Mouse (Mus musculus): ENCODE data around the gene Kcnf1. TPM values are rescaled to one million over a fixed set of nuclear protein-coding genes. Genes with fewer than 3 reads are reported as not detected.
A peak's percentile ranks its signal among the peaks of the same experiment; 100 is the strongest.

The Kcnf1 gene
- polyA plus RNA-seq (2016; fragmentation: Nextera tagmentation; extraction: Ambion mirVana), result 0.85 and 1.1 TPM in 2 replicates

DNA sequence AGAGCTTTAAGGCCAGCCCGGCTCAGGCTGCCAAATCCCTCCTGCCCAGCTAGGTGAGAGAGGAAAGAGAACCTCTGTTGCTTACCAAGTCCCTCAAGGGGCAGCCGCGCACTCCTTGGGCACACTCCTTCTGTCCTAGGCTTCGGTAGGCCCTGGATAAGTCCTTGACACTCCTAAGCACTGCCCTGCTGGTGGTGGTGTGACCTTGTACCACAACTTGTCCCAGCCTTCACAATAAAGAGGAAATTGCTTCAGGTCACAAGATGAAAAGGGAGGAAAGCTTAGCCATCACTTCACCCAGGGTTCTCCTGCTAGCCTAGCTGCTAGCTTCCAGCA is at the start of gene Kcnf1:
Gene Kcnf1, minus strand, starts transcription at position 132 of the 336 bp plus-strand sequence.
- 33% methylated on average over 4 of the region's 4 CpGs for WGBS
- Histone ChIP-seq H3K9me3 (no peaks in the 10 kb centered on the region), H3K27me3 (ENCODE audit: insufficient read depth, poor library complexity, severe bottlenecking) (peaks cover 45% of the 10 kb centered on the region), H3K4me3 (peak within 1 kb of the TSS; percentile 67), H3K27ac (peak within 1 kb of the TSS; percentile 65), H3K36me3 (no peaks in the 10 kb centered on the region), H3K4me1 (peaks cover 29% of the 10 kb centered on the region)
- no peak for DNase-seq (ENCODE audit: low spot score)

DNA sequence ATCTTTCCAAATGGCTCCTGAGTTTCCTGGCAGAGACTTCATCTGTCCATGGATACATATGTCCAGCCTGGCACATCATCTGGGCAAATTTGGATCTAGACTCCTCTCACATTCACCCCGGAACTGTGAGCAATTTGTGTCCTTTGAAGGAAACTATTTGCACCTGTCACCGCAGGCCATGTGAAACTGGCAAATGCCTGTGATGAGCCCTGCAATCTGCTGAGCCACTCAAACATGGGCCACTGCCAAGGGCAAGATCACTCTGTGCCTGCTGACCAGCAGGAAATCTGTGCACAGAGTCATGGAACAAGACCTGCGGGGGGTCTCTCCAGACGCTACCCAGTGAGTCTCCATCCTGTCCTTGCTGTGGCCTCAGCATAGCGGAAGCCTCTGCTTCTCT is 48.3 kb upstream of the Kcnf1 start:
- no peak for DNase-seq (ENCODE audit: low spot score)
- WGBS, result 76% methylated on average over 5 of the region's 5 CpGs
- Histone ChIP-seq H3K4me3 (no peak overlapping the region), H3K27me3 (ENCODE audit: insufficient read depth, poor library complexity, severe bottlenecking) (no peaks in the 10 kb centered on the region), H3K36me3 (no peaks in the 10 kb centered on the region), H3K27ac (no peak overlapping the region), H3K4me1 (no peaks in the 10 kb centered on the region), H3K9me3 (no peaks in the 10 kb centered on the region)

DNA sequence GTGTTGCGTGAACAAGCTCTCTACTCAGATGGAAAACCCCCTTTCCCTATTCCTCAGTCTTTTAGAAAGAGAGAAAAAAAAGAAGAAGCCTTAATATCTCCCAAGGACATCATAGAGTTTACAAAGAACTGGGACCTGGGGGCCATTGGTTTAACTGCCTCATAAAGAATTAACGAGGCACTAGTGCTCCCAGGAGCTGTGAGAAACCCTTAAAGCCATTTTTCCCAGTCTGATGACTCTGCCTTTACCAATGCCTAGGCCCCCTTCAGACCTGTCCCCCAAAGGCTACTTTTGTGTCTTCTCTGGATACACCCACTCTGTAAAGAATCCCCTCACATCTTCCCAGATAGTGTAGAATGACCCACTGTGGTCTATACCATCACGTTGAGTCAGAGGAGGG is 46.4 kb upstream of the Kcnf1 start:
- no peak for DNase-seq (ENCODE audit: low spot score)
- H3K27ac ChIP-seq, result no peak overlapping the region
- no peak overlapping the region for H3K4me3 ChIP-seq
- no peaks in the 10 kb centered on the region for H3K4me1 ChIP-seq
- no peaks in the 10 kb centered on the region for H3K27me3 ChIP-seq (ENCODE audit: insufficient read depth, poor library complexity, severe bottlenecking)
- H3K36me3 ChIP-seq, result no peaks in the 10 kb centered on the region
- H3K9me3 ChIP-seq, result no peaks in the 10 kb centered on the region
- 75% methylated on average over 3 of the region's 3 CpGs for WGBS

DNA sequence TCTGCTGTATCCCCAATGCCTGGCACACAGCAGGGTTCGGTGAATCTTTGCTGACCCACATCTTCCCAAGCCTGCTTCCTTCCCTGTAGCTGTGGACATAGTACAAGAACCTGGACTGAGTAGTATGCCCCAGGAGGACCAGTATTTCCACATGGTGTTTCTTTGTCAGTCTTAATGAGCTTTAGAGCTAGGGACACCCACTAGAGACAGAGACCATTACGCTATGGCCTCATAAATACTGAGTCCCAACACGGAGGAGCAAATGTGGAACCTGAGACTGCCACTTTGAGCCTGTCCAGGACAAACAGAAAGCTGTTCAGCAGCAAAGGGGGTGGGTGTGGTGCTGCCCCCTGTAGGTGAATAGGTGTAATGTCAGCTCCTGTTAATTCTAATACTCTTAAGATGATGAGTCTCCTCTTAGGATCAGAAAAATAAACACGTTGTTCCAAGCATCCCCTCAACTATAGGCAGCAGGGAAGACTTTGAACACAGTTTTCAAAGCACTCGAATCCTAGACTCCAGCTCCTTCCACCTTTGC is 45.3 kb upstream of the Kcnf1 start:
- H3K27me3 ChIP-seq (ENCODE audit: insufficient read depth, poor library complexity, severe bottlenecking), result no peaks in the 10 kb centered on the region
- H3K36me3 ChIP-seq, result no peaks in the 10 kb centered on the region
- no peaks in the 10 kb centered on the region for H3K4me1 ChIP-seq
- no peak overlapping the region for H3K4me3 ChIP-seq
- DNase-seq (ENCODE audit: low spot score), result no peak
- whole genome bisulfite sequencing, result 43% methylated on average over 5 of the region's 5 CpGs
- no peaks in the 10 kb centered on the region for H3K9me3 ChIP-seq
- no peak overlapping the region for H3K27ac ChIP-seq

DNA sequence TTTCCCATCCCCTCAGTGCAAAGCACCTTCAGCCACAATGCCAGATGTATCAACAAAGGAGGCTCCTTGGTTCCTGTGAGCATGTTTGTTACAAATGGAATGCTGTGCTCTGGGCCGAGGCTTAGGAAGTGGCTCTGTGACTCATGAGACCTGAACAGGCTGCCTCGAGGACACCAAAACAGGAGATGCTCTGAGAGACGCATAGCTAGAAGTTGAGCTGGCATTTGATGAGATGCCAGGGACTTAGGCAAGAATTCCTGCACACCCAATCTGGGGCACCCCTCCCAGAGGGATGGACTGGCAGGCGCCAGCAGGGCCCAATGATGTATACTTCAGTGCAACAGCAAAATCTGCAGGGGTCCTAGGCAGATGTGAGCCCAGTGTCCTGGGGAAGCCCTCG is 43.9 kb upstream of the Kcnf1 start:
- Histone ChIP-seq H3K4me1 (no peaks in the 10 kb centered on the region), H3K4me3 (no peak overlapping the region)
- WGBS, result 55% methylated on average over 5 of the region's 5 CpGs

DNA sequence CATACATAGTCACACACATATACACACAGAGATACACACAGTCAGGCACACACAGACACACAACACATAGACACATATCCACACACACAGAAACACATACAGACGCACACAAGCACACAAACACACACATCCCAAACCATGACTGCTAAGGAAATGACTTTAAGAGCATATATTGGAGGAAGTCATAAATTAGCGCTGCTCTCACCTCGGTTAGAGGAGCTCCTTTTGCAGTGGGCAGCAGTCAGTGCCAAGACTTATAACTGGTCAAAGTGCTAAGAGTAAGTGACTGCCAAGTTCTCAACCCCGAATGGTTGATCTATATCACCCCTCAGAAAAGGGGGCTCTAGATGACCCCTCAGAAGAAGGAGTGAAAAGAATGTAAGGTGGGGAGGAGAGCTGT is 42.4 kb upstream of the Kcnf1 start:
- 76% methylated on average over 4 of the region's 4 CpGs for WGBS
- DNase-seq (ENCODE audit: low spot score), result no peak
- Histone ChIP-seq H3K4me1 (no peaks in the 10 kb centered on the region), H3K36me3 (no peaks in the 10 kb centered on the region), H3K4me3 (no peak overlapping the region), H3K27me3 (ENCODE audit: insufficient read depth, poor library complexity, severe bottlenecking) (no peaks in the 10 kb centered on the region), H3K27ac (no peak overlapping the region), H3K9me3 (no peaks in the 10 kb centered on the region)

More for the DNA sequence above, 43.9 kb upstream of the Kcnf1 start:
- H3K27me3 ChIP-seq (ENCODE audit: insufficient read depth, poor library complexity, severe bottlenecking), result no peaks in the 10 kb centered on the region
- no peak for DNase-seq (ENCODE audit: low spot score)
- no peak overlapping the region for H3K27ac ChIP-seq
- no peaks in the 10 kb centered on the region for H3K9me3 ChIP-seq
- no peaks in the 10 kb centered on the region for H3K36me3 ChIP-seq

DNA sequence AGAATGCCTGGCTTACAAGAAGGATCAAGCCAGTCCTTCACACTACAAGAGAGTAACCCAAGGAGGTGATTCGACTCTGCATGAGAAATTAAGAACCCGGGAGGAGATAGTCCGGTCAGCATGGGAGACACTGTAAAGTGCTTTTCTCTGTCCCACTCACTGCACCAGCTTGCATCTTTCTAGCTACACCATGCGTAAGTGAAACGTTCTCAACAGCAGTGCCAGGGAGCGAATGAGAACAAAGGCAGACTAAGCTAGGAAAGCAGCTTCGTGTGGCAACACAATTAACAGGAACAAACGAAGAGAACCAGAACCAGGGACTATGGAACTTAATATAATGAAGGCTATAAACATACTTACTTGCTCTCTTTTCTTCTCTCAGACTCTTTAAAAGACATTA is 41.7 kb upstream of the Kcnf1 start:
- Histone ChIP-seq H3K9me3 (no peaks in the 10 kb centered on the region), H3K27ac (no peak overlapping the region), H3K27me3 (ENCODE audit: insufficient read depth, poor library complexity, severe bottlenecking) (no peaks in the 10 kb centered on the region), H3K4me3 (no peak overlapping the region), H3K4me1 (no peaks in the 10 kb centered on the region), H3K36me3 (no peaks in the 10 kb centered on the region)
- WGBS, result 71% methylated on average over 8 of the region's 8 CpGs
- no peak for DNase-seq (ENCODE audit: low spot score)

DNA sequence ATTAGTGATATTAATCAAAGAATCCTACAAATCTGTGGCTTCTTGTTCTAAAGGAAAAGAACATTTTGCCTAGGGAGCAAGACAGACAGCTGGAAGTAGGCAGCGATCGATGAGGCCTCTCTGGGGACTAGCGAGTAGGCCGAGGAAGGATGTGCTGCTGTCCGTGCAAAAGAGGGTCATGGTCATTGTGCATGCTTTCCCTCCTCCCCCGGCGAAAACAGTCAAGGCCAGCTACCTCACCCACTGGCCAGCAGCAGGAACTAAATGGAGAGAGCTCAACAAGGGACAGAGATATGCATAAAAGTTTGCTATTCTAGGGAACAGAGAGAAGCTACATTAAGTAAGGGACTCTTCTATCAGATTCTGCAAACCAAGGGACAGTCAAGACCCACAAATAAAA is 39.1 kb upstream of the Kcnf1 start:
- Histone ChIP-seq H3K27ac (no peak overlapping the region), H3K4me1 (no peaks in the 10 kb centered on the region), H3K9me3 (no peaks in the 10 kb centered on the region), H3K27me3 (ENCODE audit: insufficient read depth, poor library complexity, severe bottlenecking) (no peaks in the 10 kb centered on the region), H3K4me3 (no peak overlapping the region), H3K36me3 (no peaks in the 10 kb centered on the region)
- WGBS, result 89% methylated on average over 7 of the region's 7 CpGs
- DNase-seq (ENCODE audit: low spot score), result no peak

DNA sequence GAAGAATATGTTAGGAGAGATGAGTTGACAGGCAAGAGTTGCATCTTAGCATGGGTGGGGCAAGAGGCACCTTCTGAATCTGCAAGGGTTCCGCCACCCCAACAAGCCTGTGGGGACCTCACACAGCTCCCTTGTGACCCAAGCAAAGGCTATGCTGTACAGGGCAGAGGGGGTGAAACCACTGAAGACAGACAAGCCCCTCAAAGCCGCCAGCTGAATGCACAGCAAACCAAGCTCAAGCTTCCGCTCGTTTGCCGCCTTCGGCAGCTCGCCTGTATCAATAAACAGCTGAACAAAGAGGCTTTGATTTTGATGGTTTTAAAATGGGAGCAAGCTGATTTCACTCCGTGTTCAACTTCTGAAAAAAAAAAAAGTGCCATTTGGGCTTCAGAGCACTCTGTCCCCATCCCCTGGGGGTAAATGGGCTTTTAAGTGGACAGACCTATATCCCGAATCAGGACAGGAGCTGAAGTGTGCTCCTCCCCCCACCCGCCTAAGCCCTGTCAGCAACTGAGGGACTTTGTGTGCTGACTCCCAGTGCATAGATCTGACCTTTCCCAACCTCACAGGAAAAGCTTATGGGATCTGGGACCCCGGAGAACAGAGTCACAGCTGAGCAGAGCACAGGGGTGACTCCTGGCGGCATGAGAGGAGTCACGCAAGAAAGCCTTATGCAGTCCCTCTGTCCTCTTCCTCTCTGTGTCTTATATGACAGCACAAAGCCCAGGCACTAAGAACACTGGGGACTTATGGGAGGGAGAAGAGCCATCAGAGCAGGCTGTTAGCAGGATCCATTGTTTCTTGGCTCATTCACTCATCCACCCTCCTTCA is 26.0 kb upstream of the Kcnf1 start:
- Histone ChIP-seq H3K4me3 (no peak overlapping the region), H3K27ac (no peak overlapping the region), H3K9me3 (no peaks in the 10 kb centered on the region), H3K36me3 (no peaks in the 10 kb centered on the region), H3K4me1 (peaks cover 8% of the 10 kb centered on the region; the same call in 1 of the 2 replicates), H3K27me3 (ENCODE audit: insufficient read depth, poor library complexity, severe bottlenecking) (no peaks in the 10 kb centered on the region)
- 51% methylated on average over 13 of the region's 13 CpGs for WGBS
- no peak for DNase-seq (ENCODE audit: low spot score)

DNA sequence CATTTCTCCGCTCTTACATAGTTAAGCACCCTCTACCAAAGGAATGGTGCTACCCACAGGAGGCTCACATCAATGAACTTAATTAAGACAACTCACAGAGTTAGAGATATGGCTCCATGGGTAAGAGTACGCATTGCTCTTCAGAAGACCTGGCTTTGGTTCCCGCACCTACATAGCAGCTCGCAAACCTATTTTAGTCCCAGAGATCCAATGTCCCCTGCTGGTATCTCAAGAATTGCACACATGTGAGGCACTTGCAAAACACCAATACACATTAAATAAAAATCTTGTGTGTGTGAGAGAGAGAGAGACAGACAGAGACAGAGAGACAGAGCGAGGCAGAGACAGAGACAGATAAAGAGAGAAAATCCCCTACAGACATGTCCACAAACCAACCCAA is 21.9 kb upstream of the Kcnf1 start:
- Histone ChIP-seq H3K27me3 (ENCODE audit: insufficient read depth, poor library complexity, severe bottlenecking) (no peaks in the 10 kb centered on the region), H3K4me3 (no peak overlapping the region), H3K27ac (no peak overlapping the region), H3K9me3 (no peaks in the 10 kb centered on the region), H3K4me1 (peaks cover 8% of the 10 kb centered on the region; the same call in 1 of the 2 replicates), H3K36me3 (no peaks in the 10 kb centered on the region)
- no peak for DNase-seq (ENCODE audit: low spot score)
- WGBS, result 90% methylated on average over 5 of the region's 5 CpGs

DNA sequence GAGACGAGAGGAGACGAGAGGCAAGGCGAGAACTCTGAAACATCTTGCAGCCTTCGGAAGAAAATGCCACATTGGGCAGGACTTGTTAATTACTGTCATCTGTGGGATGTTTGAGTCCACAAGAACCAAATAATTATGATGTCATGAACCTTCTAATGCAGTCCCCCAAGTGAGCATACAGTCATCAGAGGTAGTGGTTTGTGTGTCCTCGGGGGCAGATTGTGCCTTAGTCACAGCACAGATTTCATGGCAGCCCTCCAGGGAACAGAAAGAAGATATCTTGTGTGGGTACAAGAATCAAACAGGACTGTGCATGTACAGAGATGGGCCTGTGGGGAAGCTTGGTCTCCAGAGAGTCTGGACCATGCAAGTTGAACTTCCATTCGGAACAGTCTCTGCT is 17.5 kb upstream of the Kcnf1 start:
- Histone ChIP-seq H3K27ac (no peak overlapping the region), H3K9me3 (no peaks in the 10 kb centered on the region), H3K27me3 (ENCODE audit: insufficient read depth, poor library complexity, severe bottlenecking) (no peaks in the 10 kb centered on the region), H3K4me1 (no peaks in the 10 kb centered on the region), H3K4me3 (no peak overlapping the region), H3K36me3 (no peaks in the 10 kb centered on the region)
- no peak for DNase-seq (ENCODE audit: low spot score)
- 84% methylated on average over 6 of the region's 6 CpGs for WGBS

DNA sequence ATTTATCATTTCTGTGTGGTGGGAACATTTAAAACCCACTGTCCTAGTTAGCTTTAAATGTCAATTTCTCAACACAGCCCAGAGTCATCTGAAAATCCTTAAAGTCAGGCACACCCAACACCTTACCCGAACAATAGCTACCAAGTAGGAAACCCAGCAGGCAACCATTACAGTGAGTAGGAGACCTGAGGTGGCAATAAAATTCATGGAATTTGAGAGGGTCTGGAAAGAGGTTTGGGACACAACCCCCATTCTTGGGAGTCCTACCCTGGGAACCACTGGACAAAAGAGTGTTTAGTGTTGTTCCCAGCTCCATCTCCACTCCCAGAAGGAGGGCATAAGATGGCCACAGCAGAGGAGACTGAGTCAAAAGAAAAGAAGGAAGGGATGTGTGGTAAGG is 16.6 kb upstream of the Kcnf1 start:
- no peak overlapping the region for H3K27ac ChIP-seq
- H3K4me1 ChIP-seq, result no peaks in the 10 kb centered on the region
- H3K27me3 ChIP-seq (ENCODE audit: insufficient read depth, poor library complexity, severe bottlenecking), result no peaks in the 10 kb centered on the region
- no peaks in the 10 kb centered on the region for H3K9me3 ChIP-seq
- H3K4me3 ChIP-seq, result no peak overlapping the region
- DNase-seq (ENCODE audit: low spot score), result no peak
- WGBS, result 91% methylated on average over 1 of the region's 1 CpGs
- H3K36me3 ChIP-seq, result no peaks in the 10 kb centered on the region

DNA sequence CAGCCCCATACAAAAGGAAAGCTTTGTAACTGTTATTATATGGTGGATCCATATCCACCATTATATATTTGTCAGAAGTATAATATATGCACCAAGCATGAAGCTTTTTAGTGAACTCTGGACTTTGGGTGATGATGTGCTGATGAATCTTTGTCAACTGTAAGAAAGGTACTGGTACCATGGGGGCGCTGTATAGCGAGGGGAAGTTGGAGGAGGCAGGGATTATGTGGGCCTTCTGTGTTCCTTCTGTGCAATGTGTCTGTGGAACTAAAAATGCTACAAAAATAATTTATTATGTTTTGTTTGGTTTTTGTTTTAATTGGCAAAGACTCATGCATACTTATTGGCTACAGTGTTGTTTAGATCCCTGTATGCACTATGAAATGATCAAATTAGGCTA is 16.2 kb upstream of the Kcnf1 start:
- Histone ChIP-seq H3K9me3 (no peaks in the 10 kb centered on the region), H3K4me1 (no peaks in the 10 kb centered on the region), H3K27ac (no peak overlapping the region), H3K4me3 (no peak overlapping the region), H3K27me3 (ENCODE audit: insufficient read depth, poor library complexity, severe bottlenecking) (no peaks in the 10 kb centered on the region), H3K36me3 (no peaks in the 10 kb centered on the region)
- no peak for DNase-seq (ENCODE audit: low spot score)
- 84% methylated on average over 2 of the region's 2 CpGs for WGBS
